Mouse (Mus musculus): ENCODE measurements at regions not wholly inside any gene's neighbourhood (a gene's known extent, or its start where the extent isn't known, plus 50 kb on each side); places are given as distances from the start of the nearest gene placed in this dataset.

DNA sequence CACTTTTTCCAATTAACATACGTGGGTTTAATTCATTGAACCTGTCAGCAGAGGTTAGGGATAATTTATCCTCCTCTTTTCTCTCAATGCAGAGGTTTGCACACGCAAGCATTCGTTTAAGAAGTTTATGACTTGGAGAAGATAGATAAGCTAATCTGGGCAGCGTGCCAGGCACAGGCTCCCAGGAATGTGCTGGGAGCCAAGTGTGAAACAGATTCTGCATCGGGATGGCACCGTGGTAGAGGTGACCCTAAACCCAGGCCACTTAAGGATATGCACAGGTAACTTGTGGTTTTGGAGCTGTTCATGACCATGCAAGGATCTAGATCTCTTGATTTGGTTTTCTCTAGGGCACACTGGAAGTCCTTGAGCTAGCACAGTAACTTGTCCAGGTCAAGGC, 113.6 kb downstream of the Anxa2 start:
- no peak for ATAC-seq (replicated peaks; ENCODE audit: insufficient number of reproducible peaks, low FRiP score, low TSS enrichment, poor library complexity, severe bottlenecking)

DNA sequence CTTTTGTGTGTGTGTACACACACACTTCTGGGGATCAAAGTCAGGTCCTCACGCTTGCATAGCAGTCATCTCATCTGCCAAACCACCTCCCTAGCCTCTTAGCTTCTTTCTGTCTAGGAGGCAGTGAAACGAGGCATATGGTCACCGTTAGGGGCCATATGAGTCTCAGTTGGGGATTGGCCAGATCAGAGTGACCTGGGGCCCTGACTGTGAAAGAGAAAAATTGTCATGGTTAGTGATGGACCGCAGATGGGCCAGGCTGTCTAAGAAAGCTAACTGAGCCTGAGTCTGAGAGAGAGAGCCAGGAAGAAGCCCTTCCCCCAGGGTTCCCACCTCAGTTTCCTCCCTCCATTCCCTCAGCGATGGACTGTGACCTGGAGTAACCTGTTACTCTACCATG, 89.8 kb downstream of the Anxa2 start:
- no peak for ATAC-seq (replicated peaks; ENCODE audit: insufficient number of reproducible peaks, low FRiP score, low TSS enrichment, poor library complexity, severe bottlenecking)

Measured in monocyte, adult 5-6 weeks (primary cell).